In genomic region chr11:115563406-115563805, GRCm38 (mm10) we compare ENCODE assay signal across 8 mouse cellular contexts. TPM values are rescaled to one million over a fixed set of nuclear protein-coding genes. Genes with fewer than 3 reads are reported as not detected.
DNase-seq lines count a peak whose midpoint lies in the region; ATAC-seq and TF ChIP-seq lines count a peak whose summit lies in the region.

No protein-coding gene starts in this region.

- no peaks in the 10 kb centered on the region for H3K9me3 ChIP-seq in hindbrain, postnatal 0 days (ENCODE audit: low read length)
- H3K9me3 ChIP-seq in midbrain, postnatal 0 days (ENCODE audit: low read length), result no peaks in the 10 kb centered on the region

- H3K4me2 ChIP-seq in hindbrain, postnatal 0 days (ENCODE audit: low read depth, low read length), result peak overlapping the region; percentile 62
- peak overlapping the region; percentile 79 for H3K4me2 ChIP-seq in midbrain, postnatal 0 days (ENCODE audit: low read depth, low read length, poor library complexity, severe bottlenecking)

- peaks cover 13% of the 10 kb centered on the region for H3K36me3 ChIP-seq in hindbrain, postnatal 0 days (ENCODE audit: insufficient read depth, low read length)
- peaks cover 18% of the 10 kb centered on the region for H3K36me3 ChIP-seq in midbrain, postnatal 0 days (ENCODE audit: insufficient read depth, low read length)

- no peak for ATAC-seq in CD4-positive, CD25-positive, alpha-beta regulatory T cell, adult 4 months
- no peak for ATAC-seq in hindbrain, postnatal 0 days
- ATAC-seq in midbrain, postnatal 0 days (ENCODE audit: low FRiP score), result no peak
- no peak for ATAC-seq in granulocyte monocyte progenitor cell, adult 5-6 weeks (replicated peaks; ENCODE audit: poor library complexity, severe bottlenecking)

- H3K27ac ChIP-seq in hindbrain, postnatal 0 days, result peak overlapping the region; percentile 80; the same call in 1 of the 2 replicates
- H3K27ac ChIP-seq in midbrain, postnatal 0 days (ENCODE audit: low read depth, low read length), result no peak overlapping the region

- WGBS in hindbrain, postnatal 0 days, result 40% methylated on average over 4 of the region's 4 CpGs
- 49% methylated on average over 4 of the region's 4 CpGs for WGBS in midbrain, postnatal 0 days

- no peaks in the 10 kb centered on the region for H3K27me3 ChIP-seq in hindbrain, postnatal 0 days (ENCODE audit: insufficient read depth, low read length)
- H3K27me3 ChIP-seq in midbrain, postnatal 0 days (ENCODE audit: insufficient read depth, low read length), result no peaks in the 10 kb centered on the region

- peak; percentile 46 for DNase-seq in CD4-positive, CD25-positive, alpha-beta regulatory T cell, adult 2 months (ENCODE audit: low read depth, low spot score)
- peak; percentile 23 for DNase-seq in thymus, postnatal 14 days
- no peak for DNase-seq in thymus, postnatal 4 days
- DNase-seq in hindbrain, postnatal 0 days (ENCODE audit: low spot score), result no peak
- no peak for DNase-seq in midbrain, postnatal 0 days (ENCODE audit: low spot score)
- no peak for DNase-seq in right cerebral cortex, postnatal 36 days (ENCODE audit: low spot score in 2 of 2)

- peak overlapping the region; percentile 72; the same call in 1 of the 2 replicates for H3K9ac ChIP-seq in hindbrain, postnatal 0 days (replicated peaks; ENCODE audit: low read length)
- H3K9ac ChIP-seq in midbrain, postnatal 0 days (replicated peaks; ENCODE audit: low read length, poor library complexity, severe bottlenecking), result peak overlapping the region; percentile 73

- no peaks in the 10 kb centered on the region for H3K4me1 ChIP-seq in hindbrain, postnatal 0 days (ENCODE audit: insufficient read depth, low read length)
- 0 out of 2 replicates have a peak, but pooled peaks cover 4% of the 10 kb centered on the region for H3K4me1 ChIP-seq in midbrain, postnatal 0 days (ENCODE audit: insufficient read depth, low read length)

- H3K4me3 ChIP-seq in hindbrain, postnatal 0 days (ENCODE audit: low read length), result peak overlapping the region; percentile 70
- peak overlapping the region; percentile 72 for H3K4me3 ChIP-seq in midbrain, postnatal 0 days (ENCODE audit: low read depth, low read length)

- peak; percentile 24; the same call in 1 of the 2 replicates for TF ChIP-seq CTCF in hindbrain, postnatal 0 days (IDR thresholded peaks at IDR 0.05; ENCODE audit: low read depth)
- TF ChIP-seq CTCF in midbrain, postnatal 0 days (IDR thresholded peaks at IDR 0.05), result peak; percentile 30

RNA-seq across cellular contexts. Expression of gene Nup85, which starts 0.8 kb away (rescaled TPM):
- 10 to 100 TPM; 64.4 to 82.5 TPM for polyA plus RNA-seq in CD4-positive, CD25-positive, alpha-beta regulatory T cell, adult 4 months (2017; shearing (Covaris generic))
- 50.2 and 61.9 TPM in 2 replicates for total RNA-seq in hindbrain, postnatal 0 days (2014; rRNA removed)
- polyA plus RNA-seq in hindbrain, postnatal 0 days (2015; fragmentation: Nextera tagmentation; extraction: Ambion mirVana), result 80.7 and 81.8 TPM in 2 replicates
- total RNA-seq in midbrain, postnatal 0 days (2014; rRNA removed), result 49.5 and 59.5 TPM in 2 replicates
- polyA plus RNA-seq in midbrain, postnatal 0 days (2015; fragmentation: Nextera tagmentation; extraction: Ambion mirVana), result 75.6 and 80.3 TPM in 2 replicates
- 172 and 175 TPM in 2 replicates for total RNA-seq in granulocyte monocyte progenitor cell, adult 5-6 weeks (2014; fragmentation: Nextera tagmentation)
- total RNA-seq in granulocyte monocyte progenitor cell, adult 5-6 weeks (2017), result 170 and 173 TPM in 2 replicates

RNA-seq across cellular contexts. Expression of gene Sumo2, which starts 27.3 kb away (rescaled TPM):
- 100 to 1,000 TPM; 676 to 678 TPM for polyA plus RNA-seq in CD4-positive, CD25-positive, alpha-beta regulatory T cell, adult 4 months (2017; shearing (Covaris generic))
- total RNA-seq in hindbrain, postnatal 0 days (2014; rRNA removed), result 474 and 477 TPM in 2 replicates
- polyA plus RNA-seq in hindbrain, postnatal 0 days (2015; fragmentation: Nextera tagmentation; extraction: Ambion mirVana), result 981 and 1,003 TPM in 2 replicates
- 543 and 643 TPM in 2 replicates for total RNA-seq in midbrain, postnatal 0 days (2014; rRNA removed)
- 972 and 1,028 TPM in 2 replicates for polyA plus RNA-seq in midbrain, postnatal 0 days (2015; fragmentation: Nextera tagmentation; extraction: Ambion mirVana)
- total RNA-seq in granulocyte monocyte progenitor cell, adult 5-6 weeks (2014; fragmentation: Nextera tagmentation), result 482 and 644 TPM in 2 replicates
- total RNA-seq in granulocyte monocyte progenitor cell, adult 5-6 weeks (2017), result 590 and 678 TPM in 2 replicates

RNA-seq across cellular contexts. Expression of gene Mrps7, which starts 40.3 kb away (rescaled TPM):
- polyA plus RNA-seq in CD4-positive, CD25-positive, alpha-beta regulatory T cell, adult 4 months (2017; shearing (Covaris generic)), result 10 to 100 TPM; 26.9 to 31.1 TPM
- total RNA-seq in hindbrain, postnatal 0 days (2014; rRNA removed), result 33.6 and 45.9 TPM in 2 replicates
- polyA plus RNA-seq in hindbrain, postnatal 0 days (2015; fragmentation: Nextera tagmentation; extraction: Ambion mirVana), result 78.8 and 86.7 TPM in 2 replicates
- total RNA-seq in midbrain, postnatal 0 days (2014; rRNA removed), result 37.9 and 39.6 TPM in 2 replicates
- polyA plus RNA-seq in midbrain, postnatal 0 days (2015; fragmentation: Nextera tagmentation; extraction: Ambion mirVana), result 77.8 and 81.8 TPM in 2 replicates
- total RNA-seq in granulocyte monocyte progenitor cell, adult 5-6 weeks (2014; fragmentation: Nextera tagmentation), result 49.9 and 57.2 TPM in 2 replicates
- 46.9 and 63.8 TPM in 2 replicates for total RNA-seq in granulocyte monocyte progenitor cell, adult 5-6 weeks (2017)

RNA-seq across cellular contexts. Expression of gene Gga3, which starts 40.4 kb away (rescaled TPM):
- polyA plus RNA-seq in CD4-positive, CD25-positive, alpha-beta regulatory T cell, adult 4 months (2017; shearing (Covaris generic)), result 10 to 100 TPM; 35.0 to 43.9 TPM
- 35.3 and 38.2 TPM in 2 replicates for total RNA-seq in hindbrain, postnatal 0 days (2014; rRNA removed)
- polyA plus RNA-seq in hindbrain, postnatal 0 days (2015; fragmentation: Nextera tagmentation; extraction: Ambion mirVana), result 16.1 and 16.9 TPM in 2 replicates
- 34.5 and 42.3 TPM in 2 replicates for total RNA-seq in midbrain, postnatal 0 days (2014; rRNA removed)
- 20.5 and 22.6 TPM in 2 replicates for polyA plus RNA-seq in midbrain, postnatal 0 days (2015; fragmentation: Nextera tagmentation; extraction: Ambion mirVana)
- total RNA-seq in granulocyte monocyte progenitor cell, adult 5-6 weeks (2014; fragmentation: Nextera tagmentation), result 34.1 and 43.3 TPM in 2 replicates
- total RNA-seq in granulocyte monocyte progenitor cell, adult 5-6 weeks (2017), result 28.2 and 31.8 TPM in 2 replicates

RNA-seq across cellular contexts. Expression of gene Jpt1, which starts 49.2 kb away (rescaled TPM):
- polyA plus RNA-seq in CD4-positive, CD25-positive, alpha-beta regulatory T cell, adult 4 months (2017; shearing (Covaris generic)), result 100 to 1,000 TPM; 716 to 764 TPM
- total RNA-seq in hindbrain, postnatal 0 days (2014; rRNA removed), result 640 and 655 TPM in 2 replicates
- 966 and 1,016 TPM in 2 replicates for polyA plus RNA-seq in hindbrain, postnatal 0 days (2015; fragmentation: Nextera tagmentation; extraction: Ambion mirVana)
- 744 and 761 TPM in 2 replicates for total RNA-seq in midbrain, postnatal 0 days (2014; rRNA removed)
- polyA plus RNA-seq in midbrain, postnatal 0 days (2015; fragmentation: Nextera tagmentation; extraction: Ambion mirVana), result 1,252 and 1,259 TPM in 2 replicates
- 100 and 137 TPM in 2 replicates for total RNA-seq in granulocyte monocyte progenitor cell, adult 5-6 weeks (2014; fragmentation: Nextera tagmentation)
- 136 and 149 TPM in 2 replicates for total RNA-seq in granulocyte monocyte progenitor cell, adult 5-6 weeks (2017)

Comparison
In these comparisons a context has a peak if more than half of its experiments do, and no peak if none do; other contexts are left out.
1. DNase-seq: peak in CD4-positive, CD25-positive, alpha-beta regulatory T cell, adult 2 months (single experiment) and thymus, postnatal 14 days (single experiment); none in thymus, postnatal 4 days (single experiment), hindbrain, postnatal 0 days (single experiment), midbrain, postnatal 0 days (single experiment) and right cerebral cortex, postnatal 36 days (0 of 2).